Mouse (Mus musculus) granulocyte monocyte progenitor cell, adult 5-6 weeks (primary cell): Measurements from ENCODE around the gene Mob2. TPM values are rescaled to one million over a fixed set of nuclear protein-coding genes. Genes with fewer than 3 reads are reported as not detected.

Source experiments
- ATAC-seq: replicated peaks from 2 replicates; pipeline ENCODE4 v1.8.0; 2016; ENCODE audit warnings: mild to moderate bottlenecking, moderate TSS enrichment, inconsistent platforms; ENCODE audit not compliant: poor library complexity, severe bottlenecking
- total RNA-seq, 2 experiments: library from RNA; stranded (forward) in 1 of 2; stranded (reverse) in 1 of 2; fragments of 200-712, 200-1000 nt in 1 of 2; fragments of >200 nt in 1 of 2; fragmentation: Nextera tagmentation in 1 of 2; gene quantifications; 2 replicates each; pipeline ENCODE4 v1.2.3; 2014 to 2017

The Mob2 gene
- total RNA-seq, 2 experiments from 2014 or later = 60.9 to 63.4 TPM

DNA sequence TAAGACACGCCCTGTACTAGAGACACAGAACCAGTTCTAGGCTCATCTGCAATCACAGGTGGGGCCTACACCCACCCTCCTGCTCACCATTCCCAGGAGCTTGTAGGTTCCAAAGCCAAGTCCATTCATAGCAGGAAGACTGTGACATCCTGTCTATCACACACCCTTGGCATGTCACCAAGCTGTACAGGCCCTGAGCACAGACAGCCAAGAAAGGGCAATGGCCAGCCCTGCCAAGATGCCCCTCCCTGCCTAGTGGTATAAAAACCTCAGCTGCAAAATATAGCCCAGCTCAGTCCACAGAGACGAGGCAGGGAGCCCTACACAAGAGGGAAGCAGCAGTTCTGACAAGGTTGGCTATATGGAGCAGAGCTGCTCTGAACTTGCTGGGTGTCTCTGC is 26.7 kb downstream of the Mob2 start:
- ATAC-seq = no peak

DNA sequence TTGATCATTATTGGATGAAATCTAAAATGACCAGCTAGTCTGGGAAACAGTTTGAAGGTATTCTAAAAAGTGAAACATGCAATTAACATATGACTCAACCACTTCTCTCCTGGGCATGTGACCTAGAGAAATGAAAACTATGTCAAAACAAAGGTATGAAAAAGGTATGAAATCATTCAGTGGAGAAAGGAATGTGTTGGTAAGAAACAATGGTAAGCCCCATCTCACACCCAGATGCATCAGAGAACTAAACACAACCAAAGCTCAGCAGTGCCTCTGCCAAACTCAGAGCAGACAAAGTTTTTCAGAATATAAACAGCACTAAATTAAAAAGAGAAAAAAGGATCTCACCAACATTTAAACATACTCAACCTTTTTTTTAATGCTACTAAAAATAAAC is 30.8 kb downstream of the Mob2 start:
- ATAC-seq = no peak

DNA sequence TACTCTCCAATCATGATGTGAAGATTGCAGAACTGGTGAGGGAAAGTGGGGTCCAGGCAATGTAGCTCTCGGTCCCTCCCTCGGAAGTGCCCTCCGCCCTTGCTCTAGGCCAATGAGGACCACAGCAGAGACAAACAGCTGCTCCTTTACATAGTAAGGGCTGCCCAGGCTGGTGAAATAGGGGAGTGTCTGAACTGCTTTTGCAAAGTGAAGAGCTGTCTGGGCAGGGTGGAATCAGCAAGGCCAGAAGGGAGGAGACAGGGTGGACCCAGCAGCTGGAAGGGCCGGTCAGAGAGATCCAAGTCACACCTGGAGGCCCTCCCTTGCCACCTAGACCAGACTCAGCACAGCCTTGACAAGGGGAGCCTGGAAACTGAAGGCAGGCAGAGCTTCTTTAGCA is 34.9 kb downstream of the Mob2 start:
- ATAC-seq = no peak

DNA sequence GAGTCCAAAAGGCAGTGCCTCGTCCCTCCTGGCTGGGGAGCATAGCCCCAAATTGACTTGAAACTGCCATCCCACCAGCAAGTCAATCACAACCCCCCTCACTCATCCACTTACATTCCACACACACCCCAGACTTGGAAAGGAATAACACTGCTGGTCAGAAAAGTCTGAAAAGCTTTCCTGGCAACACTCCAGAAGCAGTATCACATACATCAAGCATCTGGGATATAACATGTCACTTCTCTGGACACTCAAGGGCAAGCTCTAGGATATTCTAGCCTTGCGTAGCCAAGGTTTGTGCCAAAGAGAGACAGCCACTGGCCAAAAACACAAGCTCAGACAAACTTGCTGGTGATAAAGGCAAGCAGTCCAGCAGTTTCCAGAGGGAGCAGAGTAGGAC is 35.7 kb downstream of the Mob2 start:
- ATAC-seq = no peak

DNA sequence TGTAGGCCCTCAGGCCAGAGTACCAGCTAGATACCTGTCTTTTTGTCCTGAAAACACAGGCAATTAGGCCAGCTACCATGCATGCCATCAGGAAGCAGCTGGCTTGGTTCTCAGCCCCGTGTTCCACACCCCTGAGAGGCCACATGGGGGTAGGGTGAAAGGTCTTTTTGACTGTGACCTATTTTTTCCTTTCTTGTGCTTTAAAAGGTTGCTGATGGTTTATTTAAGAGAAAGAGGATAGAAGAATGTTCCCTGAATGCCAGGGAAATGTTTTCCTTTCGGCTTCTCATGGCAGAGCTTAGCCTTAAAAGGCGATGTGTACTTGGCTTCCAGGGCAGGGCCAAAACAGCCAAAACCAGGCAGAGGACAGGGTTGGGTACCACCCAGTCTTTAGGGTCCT is 40.0 kb downstream of the Mob2 start:
- ATAC-seq = no peak

DNA sequence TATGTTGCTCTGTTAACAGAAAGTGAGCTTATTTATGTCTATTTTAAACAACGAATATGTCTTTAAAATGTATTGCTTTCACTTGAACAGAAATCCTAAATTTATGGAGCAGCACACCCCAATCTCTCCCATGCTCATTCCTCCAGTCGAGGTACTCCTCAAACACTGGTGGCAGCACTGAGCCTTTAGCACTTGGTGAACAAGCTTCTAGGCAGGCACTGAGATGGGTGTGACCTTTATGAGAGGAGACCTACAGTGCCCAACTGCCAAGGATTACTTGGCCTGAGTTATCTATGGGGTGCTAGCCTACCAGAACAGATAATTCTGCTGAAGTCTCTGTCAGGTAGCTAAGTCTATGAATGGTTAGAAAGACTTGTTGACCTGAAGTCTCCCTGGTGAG is 41.2 kb downstream of the Mob2 start:
- ATAC-seq = no peak

DNA sequence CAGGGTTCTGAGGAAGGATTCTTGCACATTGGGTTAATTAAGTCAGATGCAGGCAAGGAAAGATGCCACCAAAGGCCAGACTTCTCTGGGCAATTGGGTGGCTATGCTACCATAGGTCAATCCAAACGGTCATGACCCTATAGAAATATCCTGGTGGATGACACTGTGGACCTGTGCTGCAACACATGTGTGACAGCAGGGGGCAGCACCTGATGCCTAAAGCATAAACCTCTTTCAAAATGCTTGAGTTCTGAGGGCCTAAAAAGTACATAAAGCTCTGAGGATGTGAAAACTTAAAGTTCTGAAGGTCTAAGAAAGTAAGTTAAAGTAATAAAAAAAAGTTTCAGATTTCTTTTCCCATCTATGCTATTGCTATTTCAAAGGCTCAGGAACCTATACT is 44.3 kb downstream of the Mob2 start:
- ATAC-seq = peak; percentile 76

DNA sequence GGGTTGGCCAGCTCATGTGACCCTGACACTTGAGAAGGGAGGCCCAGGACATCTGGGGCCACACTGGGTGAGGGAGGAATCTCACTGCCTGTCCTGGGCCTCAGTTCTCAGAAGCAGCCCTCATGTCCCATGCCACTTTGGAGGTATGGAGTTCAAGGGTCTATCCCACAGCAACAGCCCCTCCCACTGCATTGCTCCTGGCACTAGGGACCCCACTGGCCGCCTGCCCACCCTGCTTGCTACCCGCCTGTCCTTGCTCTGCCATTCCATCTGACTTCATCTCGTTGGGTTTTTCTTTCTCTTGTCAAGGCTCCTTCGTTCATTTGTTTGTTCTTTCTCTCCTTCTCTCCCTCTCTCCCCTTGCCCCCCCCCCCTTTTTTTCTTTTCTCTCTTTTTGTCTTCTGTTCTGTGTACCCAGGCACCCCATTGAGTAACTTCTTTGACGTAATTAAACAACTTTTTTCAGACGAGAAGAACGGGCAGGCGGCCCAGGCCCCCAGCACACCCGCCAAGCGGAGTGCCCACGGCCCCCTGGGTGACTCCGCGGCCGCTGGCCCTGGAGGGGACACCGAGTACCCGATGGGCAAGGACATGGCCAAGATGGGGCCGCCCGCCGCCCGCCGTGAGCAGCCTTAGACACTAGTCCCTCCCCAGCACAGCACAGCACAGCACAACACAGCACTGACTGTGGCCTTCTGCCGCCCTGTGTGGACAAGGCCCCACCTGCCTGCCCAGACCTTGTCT is 59.1 kb downstream of the Mob2 start:
- no peak for ATAC-seq

DNA sequence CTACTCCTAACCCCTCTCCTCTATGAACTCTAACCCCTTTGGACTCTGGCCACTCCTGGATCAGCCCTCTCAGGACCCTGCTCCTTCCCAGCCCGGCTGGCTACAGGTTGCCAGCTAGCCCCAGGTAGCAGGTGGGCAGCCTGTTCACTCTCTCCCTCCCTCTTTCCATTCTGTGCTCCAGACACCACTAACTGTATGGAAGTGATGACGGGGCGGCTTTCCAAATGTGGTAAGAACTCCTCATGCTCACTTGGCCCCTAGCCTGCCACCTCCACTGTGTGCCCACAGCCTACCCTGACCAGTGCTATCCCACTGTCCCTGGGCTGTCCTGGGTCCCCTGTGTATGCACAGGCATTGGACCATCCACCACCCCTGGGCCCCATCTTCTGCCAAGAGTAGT is 60.2 kb downstream of the Mob2 start:
- ATAC-seq = no peak

DNA sequence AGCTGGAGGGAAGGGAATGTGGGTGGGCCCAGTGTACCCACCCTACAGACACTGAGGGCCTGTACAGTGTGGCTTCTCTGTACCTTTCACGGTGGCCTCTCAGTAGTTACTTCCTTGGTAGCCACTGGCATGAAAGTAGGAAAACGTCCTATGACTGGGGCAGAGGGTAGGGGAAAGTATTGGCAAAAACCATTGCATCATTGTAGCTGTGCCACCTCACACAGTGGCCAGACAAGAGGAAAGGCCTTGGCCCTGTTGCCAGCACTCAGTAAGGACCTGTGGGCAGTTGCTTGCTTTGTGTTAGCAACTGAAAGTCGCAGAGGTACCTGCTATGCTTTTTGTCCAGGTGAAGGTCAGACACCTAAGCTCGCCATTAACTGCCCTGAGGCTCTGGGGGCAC is 66.7 kb downstream of the Mob2 start:
- no peak for ATAC-seq

DNA sequence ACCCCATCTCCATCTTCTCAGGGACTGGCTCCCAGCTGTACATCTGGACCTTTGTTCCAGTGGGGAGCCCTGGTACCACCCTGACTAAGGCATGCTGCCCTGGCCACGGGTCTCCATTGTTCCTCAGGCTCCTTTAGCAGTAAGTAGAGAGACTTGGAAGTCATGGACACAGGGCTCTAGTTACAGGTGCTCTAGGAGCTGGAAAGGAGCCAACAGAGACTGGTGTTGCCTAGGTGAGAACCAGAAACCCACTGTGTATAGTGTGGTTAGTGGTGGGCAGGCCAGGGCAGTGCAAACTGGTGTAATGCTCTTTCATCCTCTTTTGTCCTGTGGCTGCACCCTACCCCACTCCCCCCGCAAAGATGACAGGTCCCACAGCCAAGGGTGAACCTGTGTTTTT is 69.7 kb downstream of the Mob2 start:
- ATAC-seq = no peak

DNA sequence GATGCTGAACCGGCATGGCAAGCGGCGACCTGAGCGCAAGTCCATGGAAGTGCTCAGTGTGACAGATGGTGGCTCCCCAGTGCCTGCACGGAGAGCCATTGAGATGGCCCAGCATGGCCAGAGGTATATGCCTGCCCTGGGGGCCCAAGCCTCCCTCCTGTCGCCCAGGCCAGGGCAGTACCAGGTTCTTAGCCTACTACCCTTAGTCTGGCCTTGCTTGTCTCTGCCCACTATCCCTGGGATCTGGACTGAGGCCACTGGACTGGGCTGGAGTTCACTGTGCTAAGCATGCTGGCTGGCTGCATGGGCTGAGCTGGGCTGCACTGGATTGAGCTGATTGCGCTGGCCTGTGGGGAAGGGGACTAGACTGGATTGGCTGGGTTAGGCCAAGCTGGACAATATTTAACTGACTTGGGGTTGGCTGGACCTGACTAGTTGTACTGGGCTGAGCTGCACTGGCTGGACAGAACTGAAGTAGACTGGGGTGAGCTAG is 72.5 kb downstream of the Mob2 start:
- ATAC-seq = no peak

DNA sequence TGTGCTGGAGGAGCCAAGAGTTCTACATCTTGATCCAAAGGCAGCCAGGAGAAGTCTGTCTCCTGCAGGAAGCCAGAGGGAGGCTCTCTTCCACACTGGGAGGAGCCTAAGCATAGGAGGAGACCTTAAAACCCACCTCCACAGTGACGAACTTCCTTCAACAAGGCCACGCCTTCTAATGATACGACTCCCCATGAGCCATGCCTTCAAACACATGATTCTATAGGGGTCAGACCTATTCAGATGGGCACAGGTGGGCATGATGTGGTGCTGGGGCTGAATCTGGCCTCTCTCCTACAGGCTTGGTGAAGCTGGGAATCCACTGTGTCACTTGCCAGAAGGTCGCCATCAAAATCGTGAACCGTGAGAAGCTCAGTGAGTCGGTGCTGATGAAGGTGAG is 79.6 kb downstream of the Mob2 start:
- no peak for ATAC-seq

DNA sequence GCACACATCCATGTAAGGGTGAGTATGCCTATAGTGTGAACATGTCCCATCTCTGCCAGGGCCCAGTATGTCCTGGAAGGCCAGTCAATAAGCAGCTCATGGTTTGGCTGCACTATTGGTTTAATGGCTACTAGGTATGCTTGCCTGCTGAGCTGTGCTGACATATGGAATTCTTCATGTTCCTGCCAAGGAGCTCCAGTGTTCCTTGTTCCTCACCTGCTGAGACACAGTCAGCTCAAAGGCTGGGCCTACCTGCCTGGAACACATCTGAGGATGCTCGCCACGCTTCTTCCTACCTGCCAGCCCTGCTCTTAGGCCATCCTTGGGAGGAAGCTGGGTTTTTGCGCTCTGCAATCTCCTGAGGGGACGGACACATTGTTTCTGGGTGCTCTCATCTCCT is 81.6 kb downstream of the Mob2 start:
- no peak for ATAC-seq

DNA sequence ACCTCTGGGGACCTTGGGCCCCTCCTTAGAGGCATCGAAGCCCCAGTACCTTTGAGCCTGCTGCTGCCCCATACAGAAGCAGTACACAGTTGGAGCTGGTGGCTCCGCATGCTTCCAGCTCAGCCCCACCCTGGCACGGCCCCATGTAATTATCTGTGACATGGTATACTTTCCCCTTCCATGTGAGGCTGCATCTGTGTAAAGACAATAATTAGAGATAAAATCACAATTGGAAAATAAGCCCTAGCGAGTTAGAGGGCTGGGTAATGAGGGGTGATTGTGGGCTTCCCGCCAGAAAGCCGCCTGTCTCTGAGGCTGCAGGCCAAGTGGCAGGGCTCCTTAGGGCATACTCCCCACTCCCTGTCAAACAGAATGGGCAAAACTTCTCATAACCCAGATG is 82.9 kb downstream of the Mob2 start:
- no peak for ATAC-seq

DNA sequence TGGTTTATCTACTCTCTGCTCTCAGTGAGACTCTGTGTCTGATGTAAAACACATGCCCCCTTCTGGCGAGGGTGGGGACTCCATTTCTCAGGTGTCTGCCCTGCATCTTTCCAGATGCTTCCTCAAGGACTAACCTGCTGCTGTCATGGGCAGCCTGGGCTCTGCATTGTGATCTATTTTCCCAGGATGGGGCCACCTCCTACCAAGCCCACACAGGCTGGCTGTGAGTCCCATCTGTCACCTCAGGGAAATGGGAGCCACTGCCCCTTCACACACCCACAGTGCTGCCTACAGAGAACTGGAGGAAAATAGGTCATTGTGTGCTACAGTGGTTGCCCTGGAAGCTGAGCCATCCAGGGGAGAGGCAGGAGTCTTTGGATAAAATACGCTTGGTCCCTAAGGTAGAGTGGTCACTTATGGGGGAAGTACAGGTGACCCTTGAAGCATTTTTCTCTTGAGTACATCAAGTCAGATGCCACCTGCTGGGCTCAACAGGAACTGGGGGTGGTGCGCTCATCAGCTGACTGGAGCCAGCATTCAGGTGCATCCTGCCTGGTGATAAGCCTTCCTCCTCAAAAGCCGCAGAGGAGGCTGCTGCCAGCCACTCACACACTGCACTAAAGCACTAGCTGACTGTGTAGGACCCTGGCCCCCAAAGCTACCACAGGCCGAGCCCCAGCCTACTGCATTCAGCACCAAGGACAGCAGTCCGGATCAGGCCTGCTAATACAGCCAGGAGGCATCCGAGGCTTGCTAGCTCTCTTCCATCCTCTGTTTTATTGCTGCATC is 87.8 kb downstream of the Mob2 start:
- peak; percentile 72 for ATAC-seq

DNA sequence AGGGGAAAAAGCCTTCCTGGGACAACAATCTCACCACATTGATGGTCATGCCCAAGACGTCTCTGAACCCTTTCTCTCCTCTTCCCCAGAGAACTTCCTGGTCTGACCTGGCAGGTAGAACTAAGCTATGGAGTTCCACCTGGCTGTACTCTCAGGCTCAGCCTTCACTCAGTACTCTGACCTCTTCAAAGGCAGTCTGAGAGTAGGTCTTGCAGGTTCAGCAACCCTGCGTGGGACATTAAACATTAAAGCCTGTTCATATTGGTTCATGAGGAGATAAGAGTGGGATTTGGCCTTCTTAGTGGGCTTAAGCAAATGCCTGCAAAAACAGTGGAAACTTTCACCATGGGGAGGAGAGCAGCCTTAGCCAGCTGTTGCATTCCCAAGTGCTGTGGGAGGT is 94.6 kb downstream of the Mob2 start:
- no peak for ATAC-seq

DNA sequence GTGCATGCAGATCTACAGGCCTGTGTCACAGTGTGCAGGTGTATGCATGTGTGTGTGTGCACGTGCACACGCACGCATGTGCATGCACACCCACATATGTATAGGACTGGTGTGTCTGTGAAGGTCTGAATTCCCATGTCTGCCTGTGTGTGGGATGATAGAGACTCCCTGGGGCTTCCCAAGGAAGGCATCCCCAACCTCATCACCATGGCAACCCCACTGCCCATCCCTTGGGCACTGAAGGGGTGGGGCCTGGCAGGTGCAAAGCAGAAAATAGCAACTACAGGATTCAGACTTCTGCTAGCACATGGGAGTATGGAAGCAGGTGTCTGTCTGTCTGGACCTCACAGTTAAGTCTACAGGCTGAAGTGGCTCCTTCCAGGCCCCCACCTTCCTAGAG is 98.3 kb downstream of the Mob2 start:
- no peak for ATAC-seq

DNA sequence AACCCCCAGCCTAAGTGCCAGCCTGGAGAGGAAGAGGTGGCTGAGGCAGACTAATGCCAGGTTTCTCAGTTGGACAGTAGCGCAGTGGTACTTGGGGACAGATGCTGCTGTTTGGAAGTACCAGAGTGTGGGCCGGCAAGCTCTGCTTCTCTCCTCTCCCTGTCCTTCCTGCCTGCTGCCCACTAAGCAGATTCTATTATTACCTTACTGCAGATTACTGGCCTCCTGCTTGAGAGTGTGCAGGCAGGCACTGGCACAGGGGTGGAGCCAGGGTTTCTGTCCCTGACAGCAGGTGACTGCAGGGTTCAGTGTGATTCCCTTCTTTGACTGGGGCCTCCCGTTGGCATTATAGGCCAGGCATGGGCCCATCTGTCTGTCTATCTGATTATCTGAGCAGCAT is 99.4 kb downstream of the Mob2 start:
- no peak for ATAC-seq

DNA sequence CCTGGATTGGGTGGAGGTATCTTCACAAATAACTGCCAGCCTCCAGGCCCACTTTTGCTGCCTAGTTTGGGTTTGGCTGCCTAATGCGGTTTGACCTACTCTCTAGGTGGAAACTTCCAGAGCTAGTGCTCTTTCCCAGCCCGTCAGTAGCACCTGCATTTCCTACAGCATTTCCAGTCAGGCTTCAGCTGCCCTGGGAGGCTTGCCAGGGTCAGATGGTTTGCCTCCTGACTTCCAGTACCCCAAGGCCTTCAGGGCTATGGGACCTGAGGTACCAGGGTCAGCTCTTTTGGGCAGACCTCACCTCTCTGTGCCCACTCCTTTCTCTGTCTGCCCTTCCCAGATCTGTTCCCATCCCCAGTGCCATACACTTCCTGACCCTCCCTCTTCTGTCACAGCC is 99.9 kb downstream of the Mob2 start:
- ATAC-seq = no peak

DNA sequence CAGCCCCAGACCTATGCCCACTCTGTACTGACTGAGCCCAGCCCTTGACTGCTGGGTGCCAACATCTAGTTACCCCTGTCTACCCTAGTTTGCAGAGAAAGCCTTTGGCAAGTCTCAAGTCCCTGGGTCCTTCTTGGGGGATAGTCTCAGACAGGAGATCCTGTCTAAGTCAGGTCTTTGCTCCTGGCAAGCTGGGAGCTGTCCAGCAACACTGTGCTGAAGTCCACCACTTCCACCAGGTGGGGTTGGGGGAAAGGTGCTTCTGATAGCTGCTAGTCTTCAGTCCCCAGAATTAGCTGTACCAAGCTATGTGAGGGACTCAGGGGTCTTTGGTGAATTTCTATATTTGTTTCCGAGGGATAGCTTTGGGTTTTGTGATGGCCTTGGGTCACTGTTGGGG is 101.7 kb downstream of the Mob2 start:
- no peak for ATAC-seq
